Mouse (Mus musculus) thymus, postnatal 4 days (tissue): ENCODE results near the gene Amz2.

ENCODE experiments used
- DNase-seq: peaks from one replicate; pipeline ENCODE4 v3.0.0; 2021

The Amz2 gene

GRCm38 (mm10) chr11:109496475-109496993 is 70.8 kb downstream of the Amz2 start:
- DNase-seq = no peak

- DNase-seq = no peak
These were observed 71.4 kb downstream of the Amz2 start for GRCm38 (mm10) chr11:109496996-109497714.

- DNase-seq = no peak
These were observed 72.2 kb downstream of the Amz2 start for GRCm38 (mm10) chr11:109497990-109498389.

- DNase-seq = no peak
These were observed 74.5 kb downstream of the Amz2 start for GRCm38 (mm10) chr11:109500206-109500605.
